Mouse (Mus musculus) MEL (cell line): ENCODE measurements around the gene Pcdh17.

ENCODE experiments used
- CTCF ChIP-seq, 3 experiments: IDR thresholded peaks in 2 of 3; conservative IDR thresholded peaks in 1 of 3; 2 replicates each; pipeline ENCODE4 v1.5.1; 2011 to 2012; ENCODE audit warnings: low read length in 3 of 3, low read depth in 2 of 3, mild to moderate bottlenecking in 2 of 3, improper control_type of control experiment in 1 of 3, inconsistent platforms in 1 of 3, mixed read lengths in 1 of 3, moderate library complexity in 1 of 3; ENCODE audit not compliant: control insufficient read depth in 1 of 3, insufficient read depth in 1 of 3, poor library complexity in 1 of 3, severe bottlenecking in 1 of 3
- E2F4 ChIP-seq: IDR thresholded peaks from 2 replicates; pipeline ENCODE4 v1.6.1; 2011; ENCODE audit warnings: low read depth, low read length, improper control_type of control experiment, borderline replicate concordance
- ELF1 ChIP-seq: IDR thresholded peaks from 2 replicates; pipeline ENCODE4 v1.6.1; 2014; ENCODE audit warnings: low read depth, mild to moderate bottlenecking, inconsistent platforms, low read length, improper control_type of control experiment, moderate library complexity
- EP300 ChIP-seq, 2 experiments: IDR thresholded peaks; 2 replicates each; pipeline ENCODE4 v1.6.1; 2011; ENCODE audit warnings: improper control_type of control experiment in 2 of 2, low read length in 2 of 2, low read depth in 1 of 2, mild to moderate bottlenecking in 1 of 2
- ETS1 ChIP-seq: IDR thresholded peaks from 2 replicates; pipeline ENCODE4 v1.6.1; 2012; ENCODE audit warnings: low read depth, mild to moderate bottlenecking, inconsistent platforms, low read length, improper control_type of control experiment, moderate library complexity
- MAX ChIP-seq: IDR thresholded peaks from 2 replicates; pipeline ENCODE4 v1.6.1; 2011; ENCODE audit warnings: low read length, improper control_type of control experiment
- ZNF384 ChIP-seq: IDR thresholded peaks from 2 replicates; pipeline ENCODE4 v1.6.1; 2012; ENCODE audit warnings: low read depth, mild to moderate bottlenecking, inconsistent platforms, low read length, improper control_type of control experiment

DNA sequence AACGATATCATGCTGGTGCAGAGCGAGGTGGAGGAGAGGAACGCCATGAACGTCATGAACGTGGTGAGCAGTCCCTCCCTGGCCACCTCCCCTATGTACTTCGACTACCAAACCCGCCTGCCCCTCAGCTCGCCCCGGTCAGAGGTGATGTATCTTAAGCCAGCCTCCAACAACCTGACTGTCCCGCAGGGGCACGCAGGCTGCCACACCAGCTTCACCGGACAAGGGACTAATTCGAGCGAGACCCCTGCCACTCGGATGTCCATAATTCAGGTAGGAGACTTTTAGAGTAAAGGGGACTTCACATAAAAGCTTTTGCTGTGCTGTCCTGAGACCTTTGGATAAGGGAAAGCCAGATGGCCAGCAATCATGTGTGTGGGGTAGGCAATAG, 5.0 kb downstream of the Pcdh17 start:
- TF ChIP-seq ELF1 (no peak), CTCF (IDR thresholded peaks at IDR 0.05 in 2 of 3, conservative IDR thresholded peaks at IDR 0.05 in 1 of 3; ENCODE audit: control insufficient read depth in 1 of 3, insufficient read depth in 1 of 3, low read depth in 2 of 3, low read length in 3 of 3, poor library complexity in 1 of 3, severe bottlenecking in 1 of 3) (no peak), MAX (no peak), ZNF384 (no peak), ETS1 (no peak), E2F4 (no peak), EP300 (IDR thresholded peaks at IDR 0.05; ENCODE audit: low read depth in 1 of 2, low read length in 2 of 2) (no peak)
